Mouse (Mus musculus) c-Kit-positive CD71-negative TER-119-negative erythroid progenitor cells, embryonic 14.5 days (primary cell): ENCODE measurements at regions not wholly inside any gene's neighbourhood (a gene's known extent, or its start where the extent isn't known, plus 50 kb on each side); places are given as distances from the start of the nearest gene placed in this dataset.

Experiments
- DNase-seq: peaks from one replicate; pipeline ENCODE4 v3.0.0-alpha.2; 2013; ENCODE audit warnings: low read depth

DNA sequence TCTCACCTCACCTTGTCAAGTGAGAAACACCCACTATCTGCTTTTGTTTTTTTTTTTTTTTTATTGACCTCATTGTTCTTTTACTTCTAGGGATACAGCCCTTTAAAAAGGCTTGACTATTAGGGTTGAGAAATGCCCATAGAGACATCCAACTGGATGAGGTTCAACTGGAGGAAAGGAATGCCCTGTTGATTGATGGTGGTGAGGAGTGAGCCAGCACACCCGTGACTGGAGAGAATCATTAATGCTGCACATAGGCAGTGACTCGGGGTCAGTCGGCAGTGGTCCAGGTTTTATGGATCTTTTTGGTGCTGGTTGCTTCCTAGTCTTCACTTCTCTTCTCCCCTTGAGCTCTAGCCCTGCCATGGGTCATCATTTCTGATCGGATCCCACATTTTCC lies 82.9 kb upstream of the Cryz start:
- DNase-seq = no peak

DNA sequence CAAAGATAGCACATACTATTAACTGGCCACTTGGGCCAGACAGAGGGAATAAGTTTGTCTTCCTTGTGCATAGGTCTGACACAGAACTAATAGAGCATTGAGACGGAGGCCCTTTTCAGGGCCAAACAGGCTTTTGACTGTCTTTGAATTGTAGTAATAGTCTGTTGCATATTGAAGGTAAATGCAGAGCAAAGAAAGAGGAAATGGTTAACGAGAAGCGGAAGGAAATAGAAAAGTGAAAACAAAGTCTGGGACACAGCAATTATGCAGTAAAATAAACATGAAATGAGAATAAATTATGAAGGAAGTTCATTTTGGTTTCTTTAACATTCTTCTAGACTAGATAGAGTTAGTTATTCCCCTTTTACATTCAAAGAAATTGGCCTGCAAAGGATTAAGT lies 86.4 kb upstream of the Cryz start:
- DNase-seq = peak; percentile 3

DNA sequence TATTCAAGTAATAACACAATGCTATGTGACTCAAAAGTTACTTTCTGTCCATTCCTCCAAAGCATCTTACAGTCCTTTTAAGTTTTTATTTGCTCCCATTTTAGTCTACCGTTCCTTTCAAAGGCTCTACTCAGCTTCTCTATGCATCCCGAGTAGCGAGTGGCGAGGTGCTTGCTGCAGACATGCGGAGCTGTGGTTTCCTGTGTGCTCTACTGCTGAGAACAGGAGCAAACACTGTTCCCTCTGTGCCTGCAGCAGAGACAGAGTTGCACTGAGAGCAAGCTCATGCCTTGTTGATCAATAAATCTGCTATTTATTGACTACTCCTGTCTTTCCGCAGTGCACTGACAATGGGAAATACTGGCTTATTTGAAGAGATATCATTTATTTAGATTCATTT lies 87.1 kb upstream of the Cryz start:
- DNase-seq = no peak

DNA sequence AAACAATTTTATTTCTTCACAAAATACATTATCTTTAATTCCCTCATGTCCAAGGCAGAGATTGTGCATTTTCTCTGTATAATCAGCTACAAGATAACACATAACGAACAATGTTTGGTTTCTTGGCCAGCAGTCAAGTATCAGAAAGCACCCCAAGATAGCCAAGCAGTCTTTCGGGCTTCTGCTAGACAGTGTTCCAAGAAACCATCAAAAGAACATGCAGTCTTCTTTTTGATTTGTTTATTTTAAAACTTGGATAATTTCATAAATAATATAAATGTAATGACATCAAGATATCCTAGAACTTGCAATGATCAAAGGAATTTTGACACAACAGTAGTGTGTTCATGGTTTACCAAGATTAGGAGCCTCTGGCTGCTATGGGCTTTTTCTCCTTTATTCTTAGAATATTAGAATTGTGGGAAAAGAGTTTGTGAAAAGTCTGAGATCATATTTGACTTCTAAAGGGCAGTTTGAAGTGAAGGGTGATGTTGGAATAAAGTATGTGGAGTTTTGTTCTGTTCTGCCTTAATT lies 103.1 kb upstream of the Cryz start:
- no peak for DNase-seq

DNA sequence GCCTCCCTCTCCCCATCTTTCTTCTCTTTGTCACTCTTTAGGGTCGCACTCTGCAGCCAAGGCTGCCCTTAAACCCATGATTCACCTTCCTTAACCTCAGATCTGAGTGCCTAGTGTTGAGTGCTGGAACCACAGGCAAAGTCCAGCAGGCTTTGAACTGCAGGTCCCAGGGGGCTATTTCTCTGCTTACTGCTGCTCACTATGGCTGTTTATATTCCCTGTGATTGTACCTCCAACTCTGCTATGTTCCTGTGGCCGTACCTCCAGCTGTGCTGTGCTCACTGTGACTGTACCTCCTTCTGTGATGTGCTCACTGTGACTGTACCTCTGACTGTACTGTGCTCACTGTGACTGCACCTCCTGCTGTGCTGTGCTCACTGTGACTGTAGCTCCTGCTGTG lies 124.1 kb upstream of the Cryz start:
- no peak for DNase-seq

DNA sequence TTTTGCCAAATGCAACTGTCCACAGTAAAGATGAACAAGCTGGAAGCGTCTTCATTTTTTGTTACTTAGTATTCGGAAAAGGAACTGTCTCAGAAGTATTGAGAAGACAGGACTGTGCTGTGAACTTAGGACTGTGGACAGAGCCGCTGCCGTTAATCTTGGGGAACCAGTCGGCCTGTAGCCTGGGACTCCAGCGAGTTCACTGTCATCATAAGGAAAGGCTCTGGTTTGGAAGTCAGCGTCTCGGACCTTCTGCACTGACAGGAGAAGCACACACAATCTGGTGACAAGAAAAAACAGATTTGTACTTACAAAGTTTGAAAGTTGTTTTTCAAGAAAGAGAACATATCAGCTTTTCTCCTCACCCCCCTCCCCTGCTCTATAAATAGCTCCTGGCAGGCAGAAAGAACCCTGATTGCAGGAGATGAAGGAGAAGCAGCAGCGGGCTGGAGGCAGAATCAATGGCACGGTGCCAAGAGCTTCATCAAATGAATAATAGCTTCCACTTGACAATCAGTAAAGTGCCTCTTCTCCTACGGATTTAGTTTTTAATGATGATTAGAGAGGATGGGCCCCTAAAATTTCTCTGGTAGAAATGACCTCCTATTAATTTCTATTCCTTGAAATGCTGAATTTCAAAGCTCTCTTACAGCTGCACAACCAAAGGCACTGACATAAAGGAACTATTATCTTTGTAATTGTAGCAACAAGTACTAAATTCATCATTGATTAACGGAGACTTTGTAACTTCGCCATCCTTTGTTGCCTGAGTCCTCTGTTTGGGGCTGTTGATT lies 128.7 kb upstream of the Cryz start:
- DNase-seq = no peak

DNA sequence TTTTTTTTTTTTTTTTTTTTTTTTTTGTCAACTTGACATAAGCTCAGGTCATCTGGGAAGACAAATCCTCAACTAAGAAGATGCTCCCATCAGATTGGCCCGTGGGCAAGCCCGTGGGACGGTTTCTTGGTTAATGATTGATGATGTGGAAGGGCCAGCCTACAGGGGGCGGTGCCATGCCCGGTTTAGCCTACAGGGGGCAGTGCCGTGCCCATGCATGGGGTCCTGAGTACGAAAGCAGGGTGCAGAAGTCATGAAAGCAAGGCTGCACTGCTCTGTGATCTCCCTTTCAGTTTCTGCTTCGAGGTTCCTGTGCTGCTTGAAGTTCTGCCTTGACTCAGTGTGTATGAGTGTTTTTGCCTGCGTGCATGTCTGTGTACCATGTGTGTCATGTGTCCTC lies 127.7 kb upstream of the Lhx8 start:
- DNase-seq = no peak

DNA sequence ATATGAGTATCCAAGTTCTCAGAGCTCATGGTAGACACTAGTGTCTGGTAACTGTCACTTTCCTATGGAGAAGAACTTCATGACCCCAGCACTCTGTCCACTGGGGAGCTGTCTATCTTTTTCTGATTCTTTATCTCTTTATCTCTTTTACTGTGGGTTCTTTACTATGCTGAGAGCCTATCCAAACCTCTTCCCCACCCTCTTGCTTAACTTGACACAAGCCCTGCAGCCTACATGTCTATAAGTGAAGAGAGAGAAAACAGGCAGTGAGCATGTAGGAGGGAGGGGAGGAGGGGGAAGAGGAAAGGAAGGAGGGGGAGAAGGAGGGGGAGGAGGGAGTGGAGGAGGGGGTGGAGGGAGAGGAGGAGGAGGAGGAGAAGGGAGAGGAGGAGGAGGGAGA lies 122.6 kb upstream of the Lhx8 start:
- no peak for DNase-seq

DNA sequence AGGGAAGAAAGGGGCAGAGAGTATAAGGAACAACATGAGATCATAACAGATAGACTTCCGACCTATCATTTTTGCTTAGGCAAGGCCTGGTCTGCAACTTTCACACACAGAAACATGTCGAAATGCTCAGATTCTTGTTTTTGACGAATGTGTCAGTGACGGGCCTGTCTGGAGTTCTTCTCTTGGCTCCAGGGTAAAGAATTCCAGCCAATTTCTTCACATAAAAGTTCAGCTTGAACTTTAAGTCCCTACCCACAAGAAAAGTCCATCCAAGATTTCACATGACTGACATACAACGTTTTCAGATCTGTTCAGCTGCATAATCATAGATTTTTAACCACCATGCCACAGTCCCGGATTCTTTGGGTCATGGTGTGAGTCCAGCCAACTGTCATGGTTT lies 122.1 kb upstream of the Lhx8 start:
- no peak for DNase-seq

DNA sequence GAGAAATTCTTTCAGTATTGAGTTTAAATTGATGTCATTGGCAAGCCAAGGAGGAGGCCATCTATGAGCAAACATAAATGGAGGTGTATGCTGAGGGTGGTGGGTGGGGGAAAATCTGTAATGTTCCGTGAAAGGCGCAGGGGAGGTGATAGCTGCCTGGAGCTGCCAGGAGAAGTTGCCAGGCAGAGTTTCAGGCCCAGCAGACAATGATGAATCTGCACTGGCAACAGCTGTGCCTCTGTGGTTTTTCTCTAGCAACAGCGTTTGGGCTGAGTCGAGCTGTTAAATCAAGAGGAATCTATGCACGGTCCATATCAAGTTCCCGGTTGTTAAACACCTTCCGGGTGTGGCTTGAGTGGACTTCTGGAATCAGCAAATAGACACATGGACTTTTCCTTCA lies 120.7 kb upstream of the Lhx8 start:
- DNase-seq = no peak

DNA sequence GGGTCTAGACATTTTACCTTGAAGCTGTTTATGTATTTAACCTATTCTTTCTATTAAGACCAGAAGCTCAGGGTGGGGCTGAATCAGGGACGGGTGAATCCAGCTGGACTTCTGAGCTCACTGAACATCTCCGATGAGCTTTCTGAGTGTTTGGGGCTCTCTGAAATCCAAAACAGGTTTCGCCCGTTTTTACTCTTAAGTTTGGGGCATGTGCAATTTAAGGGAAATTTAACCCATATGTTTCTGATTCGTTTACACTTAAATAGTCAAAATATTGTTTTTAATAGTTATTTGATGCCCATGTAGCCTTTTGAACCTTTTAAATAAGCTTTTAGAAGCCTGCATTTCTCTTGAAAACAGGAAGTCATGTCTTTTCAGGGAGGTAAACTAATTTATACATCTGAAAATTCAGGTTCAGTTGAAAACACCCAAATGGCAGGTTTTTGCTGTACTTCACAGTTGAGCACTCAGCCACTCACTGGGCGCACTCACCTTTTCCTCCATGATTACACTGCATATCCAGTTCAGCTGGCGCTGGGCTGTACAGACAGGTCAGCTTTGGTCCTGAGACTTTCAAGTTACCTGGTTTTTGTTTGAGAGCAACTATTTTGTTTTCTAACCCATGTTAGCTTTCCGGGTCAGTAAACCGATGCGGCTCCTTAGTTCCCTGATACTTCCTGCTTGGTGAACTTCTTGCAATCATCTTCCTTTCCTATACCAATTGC lies 113.1 kb upstream of the Lhx8 start:
- DNase-seq = no peak

DNA sequence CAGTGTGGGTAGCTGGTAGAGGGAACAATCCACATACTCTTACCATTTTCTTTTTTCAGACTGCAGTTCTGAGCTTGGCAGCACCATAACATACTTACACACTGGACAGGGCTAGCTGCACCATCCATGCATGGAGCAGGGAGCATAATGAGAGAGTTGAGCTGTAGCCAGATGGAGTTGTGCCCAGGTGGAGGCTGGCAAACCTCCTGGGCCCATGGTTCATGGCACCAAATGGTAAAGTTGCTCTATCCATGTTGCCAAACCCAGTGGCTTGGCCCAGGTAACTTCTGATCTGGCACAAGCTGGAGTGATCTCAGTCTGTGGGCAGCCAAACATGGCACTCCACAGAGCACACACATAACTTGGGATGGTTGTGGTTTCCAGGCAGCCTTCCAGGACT lies 111.0 kb upstream of the Lhx8 start:
- DNase-seq = no peak

DNA sequence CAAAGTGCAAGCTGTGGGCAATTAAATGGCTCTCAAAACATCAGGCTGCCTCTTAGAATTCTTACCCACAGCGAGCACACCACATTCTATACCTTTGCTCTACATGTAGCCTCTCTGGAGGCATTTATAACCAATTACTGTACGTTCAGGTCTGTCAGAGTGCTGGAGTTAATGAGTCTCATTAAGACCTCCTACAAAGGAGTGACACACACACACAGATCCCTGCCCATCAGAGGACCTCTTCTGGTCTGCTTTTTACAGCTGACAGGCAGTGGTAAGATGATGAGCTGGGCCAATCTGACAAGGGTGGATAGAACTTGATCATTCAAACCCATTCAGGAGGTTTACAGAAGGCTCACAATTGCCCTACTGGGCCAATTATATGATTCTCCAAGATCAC lies 110.4 kb upstream of the Lhx8 start:
- no peak for DNase-seq

DNA sequence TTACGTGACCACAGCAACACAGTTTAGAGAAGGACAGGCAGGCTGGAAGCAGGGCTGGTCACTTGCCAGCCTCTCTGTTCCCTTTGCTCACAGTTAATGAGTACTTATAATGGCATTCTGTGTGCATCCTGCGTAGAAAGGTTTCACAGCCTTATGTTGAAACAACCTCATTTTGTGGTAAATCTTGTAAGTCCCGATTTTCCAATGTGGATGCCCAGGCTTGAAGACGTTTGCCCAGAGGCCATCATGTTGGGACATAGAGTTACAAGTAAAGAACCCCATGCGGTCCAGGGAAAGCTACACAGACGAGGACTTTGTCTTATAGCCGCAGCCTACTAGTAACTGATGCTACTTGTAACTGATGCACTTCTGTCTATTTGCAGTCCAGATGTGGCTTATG lies 100.4 kb upstream of the Lhx8 start:
- DNase-seq = no peak

DNA sequence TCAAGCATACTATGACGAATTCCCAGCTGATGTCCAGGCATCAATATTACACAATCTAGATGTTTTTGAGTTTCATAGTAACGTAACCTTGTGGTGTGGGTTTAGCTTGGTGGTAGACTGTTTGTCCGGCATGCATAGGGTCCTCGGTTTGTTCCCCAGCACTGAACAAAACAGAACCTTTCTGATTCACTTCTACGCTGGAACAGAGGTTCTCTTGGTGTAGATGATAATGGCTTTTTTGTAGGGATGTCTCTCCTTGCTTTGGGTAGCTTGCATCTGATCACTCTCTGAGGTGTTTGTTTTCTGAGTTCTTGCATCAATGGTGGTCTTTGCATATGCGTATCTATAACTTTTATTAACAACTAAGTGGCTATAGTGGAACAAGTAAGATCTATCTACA lies 99.2 kb upstream of the Lhx8 start:
- no peak for DNase-seq

DNA sequence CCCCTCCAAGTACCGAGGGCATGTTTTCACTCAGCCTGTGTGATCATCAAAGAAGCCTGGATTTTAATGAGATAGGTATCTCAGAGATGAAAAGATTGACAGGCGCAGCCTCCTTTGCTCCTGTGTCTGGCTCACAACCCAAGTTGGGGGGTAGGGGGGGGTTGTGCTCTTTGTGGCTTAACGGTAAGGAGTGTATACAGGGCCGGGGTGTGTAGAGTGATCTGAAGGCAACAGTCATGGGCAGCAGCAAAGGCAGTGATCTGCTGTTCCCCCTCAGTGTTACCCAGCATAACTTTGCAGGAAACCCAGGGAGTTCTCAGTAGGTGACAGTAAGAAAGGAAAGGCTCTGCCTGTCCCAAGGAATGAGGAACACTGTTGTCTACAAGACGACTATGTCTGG lies 94.1 kb upstream of the Lhx8 start:
- no peak for DNase-seq

DNA sequence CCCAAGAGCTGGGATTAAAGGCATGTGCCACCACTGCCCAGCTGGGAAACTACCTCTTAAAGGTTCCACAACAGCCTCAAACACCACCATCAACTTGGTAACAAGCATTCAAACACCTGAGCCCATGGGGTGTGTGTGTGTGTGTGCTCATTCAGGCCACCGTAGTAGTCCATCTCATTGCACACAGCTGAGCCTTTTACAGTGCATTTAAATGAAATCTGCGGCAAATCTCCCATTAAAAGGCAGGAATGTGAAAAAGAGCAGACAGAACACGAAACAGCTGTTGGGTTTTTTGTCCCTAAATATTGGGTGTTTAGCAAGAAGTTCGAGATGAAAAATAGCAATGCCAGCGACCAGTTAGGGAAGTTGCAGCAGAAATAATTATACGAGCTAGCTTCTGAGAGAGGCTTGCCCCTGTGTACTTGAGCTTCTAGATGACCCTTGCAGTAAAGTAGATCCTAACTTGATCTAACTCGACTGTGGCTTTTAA lies 91.0 kb upstream of the Lhx8 start:
- DNase-seq = no peak

DNA sequence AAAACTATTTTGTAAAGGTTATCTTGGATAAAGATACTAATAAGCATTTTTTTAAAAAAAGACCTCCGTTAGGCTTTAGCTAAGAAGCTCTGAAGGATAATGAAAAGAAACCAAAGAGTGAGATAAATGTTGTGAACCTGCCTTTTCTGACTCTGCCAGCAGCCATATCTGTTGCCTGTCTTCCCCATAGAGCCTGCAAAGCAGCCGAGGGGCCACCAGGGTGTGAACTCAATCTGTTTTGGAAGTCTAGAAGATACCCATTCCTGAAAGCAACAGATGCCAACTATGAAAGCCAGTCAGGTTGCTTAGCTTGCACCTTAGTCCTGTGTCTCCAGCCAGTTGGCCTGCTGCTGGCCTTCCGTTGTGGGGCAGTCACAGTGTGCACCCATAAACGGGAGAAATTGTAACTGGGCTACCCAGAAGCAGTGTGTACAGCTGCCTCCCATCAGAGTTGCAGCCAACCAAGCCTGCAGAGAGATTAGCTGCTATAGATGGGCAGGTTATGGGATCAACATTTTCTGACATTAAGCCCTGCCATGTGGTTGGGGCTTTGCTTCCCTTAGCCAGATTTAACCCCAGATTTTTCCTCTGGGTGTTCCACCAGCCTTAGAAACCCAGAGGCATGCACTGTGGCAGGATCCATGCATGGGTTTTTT lies 87.8 kb upstream of the Lhx8 start:
- no peak for DNase-seq

DNA sequence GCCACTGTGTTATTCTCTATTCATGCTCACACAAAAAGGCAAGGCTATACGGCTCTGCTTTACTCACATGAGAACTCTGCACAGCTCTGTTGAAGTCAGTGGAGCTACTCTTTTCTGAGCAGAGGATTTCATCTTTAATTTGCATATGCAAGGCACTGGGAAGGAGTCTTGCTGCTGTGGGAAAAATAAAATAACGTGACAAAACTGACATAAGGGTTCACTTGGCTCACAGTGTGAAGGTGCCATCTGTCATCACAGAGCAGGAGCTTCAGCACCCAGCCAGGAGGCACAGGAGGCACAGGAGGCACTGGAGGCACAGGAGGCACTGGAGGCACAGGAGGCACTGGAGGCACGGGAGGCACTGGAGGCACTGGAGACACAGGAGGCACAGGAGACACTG lies 83.9 kb upstream of the Lhx8 start:
- no peak for DNase-seq

DNA sequence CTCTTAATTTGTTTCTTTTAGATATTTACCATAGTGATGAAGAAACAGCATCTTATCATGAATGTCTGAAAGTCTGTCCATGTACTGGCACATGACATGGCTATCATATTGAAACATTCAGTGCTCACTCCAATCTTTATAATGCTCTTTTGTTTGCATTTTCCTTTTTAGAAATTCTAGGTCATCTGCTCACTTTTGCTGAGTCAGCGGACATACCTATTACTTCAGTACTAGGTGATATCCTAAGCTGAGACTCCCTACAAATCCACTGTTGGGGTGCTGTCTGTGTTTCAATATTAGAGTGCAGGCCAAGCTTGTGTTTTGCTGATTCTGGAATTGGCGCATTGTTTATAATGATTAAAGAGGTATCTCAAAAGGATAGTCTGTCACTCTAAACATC lies 79.8 kb upstream of the Lhx8 start:
- no peak for DNase-seq

DNA sequence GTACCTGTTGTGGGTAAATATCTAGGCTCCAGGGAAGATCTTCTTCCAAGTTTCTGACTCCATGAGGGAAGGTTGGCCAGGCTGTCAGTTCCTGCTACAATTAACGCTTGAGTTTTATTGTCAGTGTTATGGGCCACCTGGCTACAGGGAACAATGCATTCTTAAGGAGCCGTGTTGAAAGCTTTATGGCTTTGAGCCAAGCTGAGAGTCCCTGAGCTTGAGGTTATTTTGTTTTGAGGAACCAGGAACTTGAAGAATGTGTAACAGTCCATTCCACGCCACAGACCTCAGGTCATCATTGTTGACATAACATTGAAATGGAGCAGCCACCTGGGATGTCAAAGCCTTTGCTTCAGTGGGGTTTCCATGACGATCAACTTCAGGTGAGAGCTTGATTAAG lies 71.6 kb upstream of the Lhx8 start:
- DNase-seq = no peak

DNA sequence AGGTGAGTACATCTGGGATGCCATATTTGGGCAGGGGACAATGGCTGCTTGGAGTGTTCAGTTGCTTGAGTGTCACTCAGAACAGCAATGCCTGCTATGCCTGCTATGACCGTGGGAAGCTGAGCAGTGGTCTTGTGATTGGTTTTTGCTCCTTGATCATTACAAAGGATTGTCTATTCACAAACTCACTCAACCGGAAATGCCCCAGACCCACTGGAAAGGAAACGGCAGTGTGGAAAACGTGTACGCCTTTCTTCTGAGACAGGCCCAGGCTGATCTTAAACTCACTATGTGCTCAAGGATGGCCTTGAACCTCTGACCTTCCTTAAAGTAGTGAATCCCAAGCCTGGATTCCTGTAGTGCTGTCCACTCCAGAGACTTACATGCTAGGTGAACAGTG lies 63.2 kb upstream of the Lhx8 start:
- no peak for DNase-seq

DNA sequence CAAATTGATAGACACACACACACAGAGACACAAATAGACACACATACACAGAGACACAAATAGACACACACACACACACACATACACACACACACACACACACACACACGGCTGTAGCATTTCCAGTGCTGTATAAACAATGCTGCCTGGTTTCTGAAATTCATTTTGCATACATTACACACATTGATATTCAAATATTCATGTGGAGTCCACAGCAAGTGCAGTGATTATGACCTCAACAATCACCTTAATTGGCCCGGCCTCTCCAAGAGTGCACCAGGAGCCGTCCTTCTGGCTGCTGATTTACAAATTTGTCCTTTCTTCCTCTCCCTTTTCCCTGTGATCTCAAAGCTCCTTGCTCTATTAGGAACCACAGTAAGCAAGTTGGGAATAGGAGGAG lies 61.2 kb upstream of the Lhx8 start:
- DNase-seq = no peak
